Mouse (Mus musculus) gastrocnemius, adult 8-10 months (tissue): ENCODE results near the gene Fcamr. TPM values are rescaled to one million over a fixed set of nuclear protein-coding genes. Genes with fewer than 3 reads are reported as not detected.

Experiments
- DNase-seq, 2 experiments: peaks; one replicate each; pipeline ENCODE4 v3.0.0; 2022; ENCODE audit warnings: low spot score in 2 of 2
- total RNA-seq, 4 experiments: library from RNA; stranded (reverse); gene quantifications; 2 replicates each; pipeline ENCODE4 v1.2.4; 2022

The Fcamr gene
- total RNA-seq, 4 experiments from 2014 or later = not detected

GRCm38 (mm10) chr1:130849530-130850214 lies 49.0 kb downstream of the Fcamr start:
- DNase-seq = no peak

- DNase-seq = no peak
These were observed 49.7 kb downstream of the Fcamr start for GRCm38 (mm10) chr1:130850405-130850804.

GRCm38 (mm10) chr1:130854819-130855218 lies 54.1 kb downstream of the Fcamr start:
- DNase-seq = no peak

- no peak for DNase-seq
These were observed 55.0 kb downstream of the Fcamr start for GRCm38 (mm10) chr1:130855723-130856122.

- DNase-seq = no peak
These were observed 56.8 kb downstream of the Fcamr start for GRCm38 (mm10) chr1:130857456-130857855.

GRCm38 (mm10) chr1:130864238-130864637 lies 63.5 kb downstream of the Fcamr start:
- no peak for DNase-seq

Other genes with a start within 250 kb of the Fcamr start
- not detected for gene Zp3r, start 171.3 kb upstream of the Fcamr start, total RNA-seq
- gene C4bp, start 139.3 kb upstream of the Fcamr start, total RNA-seq = not detected
- not detected for gene Gm29427, start 85.1 kb upstream of the Fcamr start, total RNA-seq
- 1 to 10 TPM; 2.9 to 4.0 (median 3.4) TPM for gene Yod1, start 83.6 kb upstream of the Fcamr start, total RNA-seq
- 10 to 100 TPM in 3 of 4 experiments, 1 to 10 TPM in 1; 9.6 to 15.0 (median 11.7) TPM for gene Pfkfb2, start 71.6 kb upstream of the Fcamr start, total RNA-seq
- gene AA986860, start 68.9 kb upstream of the Fcamr start, total RNA-seq = under 1 TPM in 3 of 4 experiments, not detected in 1; 0.09 to 0.22 (median 0.11) TPM
- under 1 TPM in 1 of 4 experiments, not detected in 3; 0.24 TPM for gene Pigr, start 25.8 kb downstream of the Fcamr start, total RNA-seq
- not detected for gene Fcmr, start 64.8 kb downstream of the Fcamr start, total RNA-seq
- not detected for gene Il24, start 86.6 kb downstream of the Fcamr start, total RNA-seq
- not detected for gene Il20, start 110.5 kb downstream of the Fcamr start, total RNA-seq
- under 1 TPM in 1 of 4 experiments, not detected in 3; 0.43 TPM for gene Il19, start 139.2 kb downstream of the Fcamr start, total RNA-seq
- not detected for gene Il10, start 218.9 kb downstream of the Fcamr start, total RNA-seq